In the genomic region with DNA sequence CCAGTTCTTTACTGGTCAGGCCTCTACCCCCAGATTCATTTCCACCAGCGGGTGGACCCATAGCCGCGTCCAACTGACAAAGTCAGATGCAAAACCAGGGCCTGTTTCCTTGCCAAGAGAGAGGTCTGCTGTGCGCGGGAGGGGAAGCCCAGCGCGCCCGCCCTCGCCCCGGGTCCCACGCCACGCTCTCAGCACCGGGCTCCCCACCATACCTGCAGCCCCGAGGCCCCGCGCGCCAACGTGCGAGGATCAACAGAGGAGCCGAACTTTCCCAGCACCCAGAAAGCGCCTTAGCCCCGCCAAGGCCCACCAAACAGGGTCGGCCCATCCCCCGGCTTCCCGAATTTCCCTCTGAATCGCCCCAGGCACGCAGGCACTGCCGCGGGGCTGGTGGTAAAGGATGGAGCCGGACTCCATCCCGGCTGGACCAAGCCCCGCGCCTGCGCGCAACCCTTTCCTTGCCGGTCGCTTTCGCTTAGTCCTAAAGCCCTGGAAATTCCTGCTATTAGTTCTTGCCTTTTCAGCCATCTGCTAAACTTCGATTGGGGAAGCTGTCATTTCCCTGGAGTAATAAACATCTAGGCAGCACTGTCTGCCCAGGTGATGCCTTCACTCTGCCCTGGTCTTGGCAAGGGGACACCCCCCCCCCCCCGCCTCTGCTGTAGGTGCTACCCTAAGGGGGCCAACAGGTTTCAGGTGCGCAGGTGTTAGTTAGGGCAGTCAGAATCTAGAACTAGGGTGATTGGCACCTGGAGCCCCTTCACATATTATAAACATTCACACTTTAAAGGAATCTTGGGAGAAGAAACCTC, we compare ENCODE assay signal across 7 mouse cellular contexts.
A peak's percentile ranks its signal among the peaks of the same experiment; 100 is the strongest.
DNase-seq lines count a peak whose midpoint lies in the region; ATAC-seq lines count a peak whose summit lies in the region.

No protein-coding gene starts in this region.

- peak; percentile 71 for DNase-seq in adrenal gland, postnatal 25 days
- DNase-seq in embryo, embryonic 10 days (ENCODE audit: low spot score): peak; percentile 93
- peak; percentile 62 to 64 for DNase-seq in gastrocnemius, postnatal 36 days
- DNase-seq in induced T-regulatory cell, adult 2 months (ENCODE audit: low read depth): peak; percentile 16
- DNase-seq in limb, embryonic 11.5 days (ENCODE audit: low spot score): peak; percentile 90

- peaks cover 10% of the 10 kb centered on the region for H3K4me1 ChIP-seq in limb, embryonic 11.5 days (ENCODE audit: control insufficient read depth, insufficient read depth, low read length)
- peaks cover 49% of the 10 kb centered on the region for H3K4me1 ChIP-seq in midbrain, embryonic 12.5 days
- peaks cover 47% of the 10 kb centered on the region for H3K4me1 ChIP-seq in stomach, embryonic 15.5 days

- 1% methylated on average over 41 of the region's 41 CpGs for WGBS in limb, embryonic 11.5 days
- 1% methylated on average over 41 of the region's 41 CpGs for WGBS in midbrain, embryonic 12.5 days
- under 1% methylated on average over 41 of the region's 41 CpGs for WGBS in stomach, embryonic 15.5 days

- peak overlapping the region; percentile 89 for H3K9ac ChIP-seq in limb, embryonic 11.5 days (ENCODE audit: low read length)
- peak overlapping the region; percentile 84 for H3K9ac ChIP-seq in midbrain, embryonic 12.5 days (replicated peaks)
- H3K9ac ChIP-seq in stomach, embryonic 15.5 days: peak overlapping the region; percentile 34

- H3K36me3 ChIP-seq in limb, embryonic 11.5 days (ENCODE audit: control insufficient read depth, insufficient read depth, low read length): no peaks in the 10 kb centered on the region
- H3K36me3 ChIP-seq in midbrain, embryonic 12.5 days: peaks cover 3% of the 10 kb centered on the region; the same call in 1 of the 2 replicates
- H3K36me3 ChIP-seq in stomach, embryonic 15.5 days: no peaks in the 10 kb centered on the region

- H3K4me2 ChIP-seq in limb, embryonic 11.5 days (ENCODE audit: low read depth, severe bottlenecking): peak overlapping the region; percentile 67
- H3K4me2 ChIP-seq in midbrain, embryonic 12.5 days (replicated peaks): peak overlapping the region; percentile 69
- peak overlapping the region; percentile 65 for H3K4me2 ChIP-seq in stomach, embryonic 15.5 days

- peak overlapping the region; percentile 94 for H3K27ac ChIP-seq in limb, embryonic 11.5 days (replicated peaks; ENCODE audit: low read depth, low read length)
- H3K27ac ChIP-seq in midbrain, embryonic 12.5 days (replicated peaks): peak overlapping the region; percentile 93
- H3K27ac ChIP-seq in stomach, embryonic 15.5 days: peak overlapping the region; percentile 96

- H3K27me3 ChIP-seq in limb, embryonic 11.5 days (ENCODE audit: control insufficient read depth, insufficient read depth, low read length): no peaks in the 10 kb centered on the region
- H3K27me3 ChIP-seq in midbrain, embryonic 12.5 days: no peaks in the 10 kb centered on the region
- H3K27me3 ChIP-seq in stomach, embryonic 15.5 days (replicated peaks): no peaks in the 10 kb centered on the region

- peak; percentile 79 for ATAC-seq in limb, embryonic 11.5 days (ENCODE audit: insufficient number of reproducible peaks, low FRiP score, low TSS enrichment, low read depth)
- ATAC-seq in midbrain, embryonic 12.5 days (ENCODE audit: low FRiP score, low read depth): peak; percentile 93
- peak; percentile 71 for ATAC-seq in stomach, embryonic 15.5 days (ENCODE audit: insufficient read depth, low FRiP score, low read depth)

- intact Hi-C loops in gastrocnemius, postnatal 36 days (cut with DNase I): no loop called here

- H3K4me3 ChIP-seq in limb, embryonic 11.5 days (ENCODE audit: low read depth, low read length): peak overlapping the region; percentile 74
- peak overlapping the region; percentile 72 for H3K4me3 ChIP-seq in midbrain, embryonic 12.5 days
- peak overlapping the region; percentile 67 for H3K4me3 ChIP-seq in stomach, embryonic 15.5 days (replicated peaks)

- H3K9me3 ChIP-seq in limb, embryonic 11.5 days (ENCODE audit: control insufficient read depth, low read length): no peaks in the 10 kb centered on the region; the same call in 1 of the 2 replicates
- 0 out of 2 replicates have a peak, but pooled peaks cover 2% of the 10 kb centered on the region for H3K9me3 ChIP-seq in midbrain, embryonic 12.5 days
- no peaks in the 10 kb centered on the region for H3K9me3 ChIP-seq in stomach, embryonic 15.5 days

Comparison
In these comparisons a context has a peak if more than half of its experiments do, and no peak if none do; other contexts are left out.
1. Peak in every context shown above with its lines: DNase-seq, ATAC-seq, H3K4me3 ChIP-seq and H3K27ac ChIP-seq.
2. DNase-seq: peak in every context shown above with its lines; median percentile 93 in embryo, embryonic 10 days; 90 in limb, embryonic 11.5 days; 71 in adrenal gland, postnatal 25 days; 63 in gastrocnemius, postnatal 36 days; 16 in induced T-regulatory cell, adult 2 months.
3. H3K9ac ChIP-seq: peak in every context shown above with its lines; median percentile 89 in limb, embryonic 11.5 days; 84 in midbrain, embryonic 12.5 days; 34 in stomach, embryonic 15.5 days.